In genomic region chr2:4557466-4557865, GRCm38 (mm10) we compare ENCODE assay signal across 8 mouse cellular contexts.
DNase-seq lines count a peak whose midpoint lies in the region; ATAC-seq and TF ChIP-seq lines count a peak whose summit lies in the region.

No protein-coding gene starts in this region.

- intact Hi-C loops in left cerebral cortex, postnatal 25 days (cut with DNase I) = no loop called here

- TF ChIP-seq CTCF in bone marrow, adult 2 months (IDR thresholded peaks at IDR 0.05; ENCODE audit: control insufficient read depth, insufficient read depth, low read length) = no peak

- no peaks in the 10 kb centered on the region for H3K9me3 ChIP-seq in heart, embryonic 10.5 days
- H3K9me3 ChIP-seq in heart, embryonic 11.5 days (replicated peaks; ENCODE audit: control insufficient read depth, low read length) = no peaks in the 10 kb centered on the region
- no peaks in the 10 kb centered on the region for H3K9me3 ChIP-seq in heart, embryonic 12.5 days (replicated peaks)
- H3K9me3 ChIP-seq in liver, embryonic 13.5 days (replicated peaks) = no peaks in the 10 kb centered on the region

- H3K4me2 ChIP-seq in heart, embryonic 11.5 days = no peak overlapping the region
- H3K4me2 ChIP-seq in heart, embryonic 12.5 days = no peak overlapping the region
- H3K4me2 ChIP-seq in liver, embryonic 13.5 days = peak overlapping the region; percentile 92

- no peak for DNase-seq in heart, embryonic 10.5 days (ENCODE audit: low spot score)
- DNase-seq in liver, embryonic 13.5 days = peak; percentile 52
- DNase-seq in left cerebral cortex, postnatal 25 days (ENCODE audit: low spot score in 2 of 2) = no peak
- DNase-seq in ovary, adult 18-20 months (ENCODE audit: low spot score) = no peak
- no peak for DNase-seq in adrenal gland, adult 8-10 months

- no peak overlapping the region for H3K9ac ChIP-seq in heart, embryonic 11.5 days (ENCODE audit: low read depth, low read length)
- H3K9ac ChIP-seq in heart, embryonic 12.5 days = no peak overlapping the region
- H3K9ac ChIP-seq in liver, embryonic 13.5 days = peak overlapping the region; percentile 90

- H3K4me1 ChIP-seq in heart, embryonic 10.5 days = peaks cover 62% of the 10 kb centered on the region
- peaks cover 52% of the 10 kb centered on the region for H3K4me1 ChIP-seq in heart, embryonic 11.5 days (ENCODE audit: control insufficient read depth, insufficient read depth, low read length)
- H3K4me1 ChIP-seq in bone marrow, adult 2 months (ENCODE audit: control insufficient read depth, insufficient read depth, low read length) = peaks cover 7% of the 10 kb centered on the region
- peaks cover 63% of the 10 kb centered on the region for H3K4me1 ChIP-seq in heart, embryonic 12.5 days (replicated peaks)
- peaks cover 76% of the 10 kb centered on the region for H3K4me1 ChIP-seq in liver, embryonic 13.5 days (replicated peaks)

- peak overlapping the region; percentile 95 for H3K27ac ChIP-seq in heart, embryonic 10.5 days
- no peak overlapping the region for H3K27ac ChIP-seq in heart, embryonic 11.5 days (ENCODE audit: low read depth, low read length)
- H3K27ac ChIP-seq in bone marrow, adult 2 months (ENCODE audit: control insufficient read depth, insufficient read depth, low read depth, low read length, poor library complexity) = peak overlapping the region; percentile 49
- peak overlapping the region; percentile 59 for H3K27ac ChIP-seq in heart, embryonic 12.5 days (ENCODE audit: poor library complexity, severe bottlenecking)
- H3K27ac ChIP-seq in liver, embryonic 13.5 days = peak overlapping the region; percentile 99

- no peak for ATAC-seq in heart, embryonic 11.5 days (replicated peaks; ENCODE audit: insufficient number of reproducible peaks, low FRiP score, low TSS enrichment)
- ATAC-seq in heart, embryonic 12.5 days (ENCODE audit: insufficient number of reproducible peaks, low FRiP score) = peak; percentile 39
- peak; percentile 21 for ATAC-seq in liver, embryonic 13.5 days (ENCODE audit: low read depth)

- no peak for TF ChIP-seq POLR2A in bone marrow, adult 2 months (IDR thresholded peaks at IDR 0.05; ENCODE audit: borderline replicate concordance, control insufficient read depth, low read depth, low read length)

- H3K36me3 ChIP-seq in heart, embryonic 10.5 days = no peaks in the 10 kb centered on the region
- H3K36me3 ChIP-seq in heart, embryonic 11.5 days (ENCODE audit: control insufficient read depth, insufficient read depth, low read length) = no peaks in the 10 kb centered on the region
- no peaks in the 10 kb centered on the region for H3K36me3 ChIP-seq in heart, embryonic 12.5 days
- H3K36me3 ChIP-seq in liver, embryonic 13.5 days = peaks cover 9% of the 10 kb centered on the region; the same call in 1 of the 2 replicates

- no peaks in the 10 kb centered on the region for H3K27me3 ChIP-seq in heart, embryonic 10.5 days (ENCODE audit: insufficient read depth, poor library complexity, severe bottlenecking)
- no peaks in the 10 kb centered on the region for H3K27me3 ChIP-seq in heart, embryonic 11.5 days (ENCODE audit: control insufficient read depth, insufficient read depth, low read length)
- no peaks in the 10 kb centered on the region for H3K27me3 ChIP-seq in heart, embryonic 12.5 days (replicated peaks)
- no peaks in the 10 kb centered on the region for H3K27me3 ChIP-seq in liver, embryonic 13.5 days

- no peak overlapping the region for H3K4me3 ChIP-seq in heart, embryonic 10.5 days
- H3K4me3 ChIP-seq in heart, embryonic 11.5 days (ENCODE audit: low read depth, low read length) = no peak overlapping the region
- H3K4me3 ChIP-seq in bone marrow, adult 2 months (replicated peaks; ENCODE audit: control insufficient read depth, low read depth, low read length) = no peak overlapping the region
- no peak overlapping the region for H3K4me3 ChIP-seq in heart, embryonic 12.5 days
- H3K4me3 ChIP-seq in liver, embryonic 13.5 days (replicated peaks) = no peak overlapping the region; the same call in 1 of the 2 replicates

- 48% methylated on average over 4 of the region's 4 CpGs for WGBS in heart, embryonic 10.5 days
- WGBS in heart, embryonic 11.5 days (ENCODE audit: insufficient replicate concordance) = 36% methylated on average over 4 of the region's 4 CpGs
- 22% methylated on average over 4 of the region's 4 CpGs for whole genome bisulfite sequencing in bone marrow, adult 2 months
- WGBS in heart, embryonic 12.5 days = 28% methylated on average over 4 of the region's 4 CpGs
- 29% methylated on average over 4 of the region's 4 CpGs for WGBS in liver, embryonic 13.5 days (ENCODE audit: insufficient replicate concordance)
